Mouse (Mus musculus): ENCODE results near the gene Dnm3. TPM values are rescaled to one million over a fixed set of nuclear protein-coding genes. Genes with fewer than 3 reads are reported as not detected.

Gene Dnm3
- polyA plus RNA-seq, 1 experiment, result 54.3 TPM

DNA sequence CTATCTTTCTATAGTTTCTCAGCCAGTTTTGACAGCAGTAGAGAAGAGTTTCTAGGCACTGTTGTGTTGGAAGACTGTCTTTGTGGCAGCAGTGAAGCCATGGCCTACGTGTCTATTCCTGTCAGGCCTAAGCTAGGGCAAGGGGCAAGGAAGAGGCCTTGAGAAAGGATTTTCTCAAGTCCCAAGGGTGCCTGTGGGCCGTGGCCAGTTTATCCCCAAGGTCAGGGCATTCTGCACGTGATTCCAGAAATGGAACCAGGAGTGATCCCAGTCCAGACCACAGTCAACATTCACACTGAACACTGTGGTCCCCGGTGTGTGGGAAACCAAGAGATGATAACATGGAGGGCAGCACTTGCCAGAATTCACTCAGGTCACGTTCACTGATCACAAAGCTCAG lies 522.0 kb downstream of the Dnm3 start:
- TF ChIP-seq POLR2A (IDR thresholded peaks at IDR 0.05; ENCODE audit: extremely low read depth, insufficient read depth, low read length), result no peak
- TF ChIP-seq CTCF (IDR thresholded peaks at IDR 0.05; ENCODE audit: extremely low read depth, insufficient read depth, low read length), result no peak

GRCm38 (mm10) chr1:161952599-161952998 lies 525.2 kb downstream of the Dnm3 start:
- no peak overlapping the region for H3K4me3 ChIP-seq (ENCODE audit: insufficient read depth, low read length)
- TF ChIP-seq POLR2A (IDR thresholded peaks at IDR 0.05; ENCODE audit: extremely low read depth, insufficient read depth, low read length) (no peak), CTCF (IDR thresholded peaks at IDR 0.05; ENCODE audit: extremely low read depth, insufficient read depth, low read length) (no peak)
- no peak overlapping the region for H3K27ac ChIP-seq (ENCODE audit: insufficient read depth, low read length)
- no peaks in the 10 kb centered on the region for H3K4me1 ChIP-seq (ENCODE audit: control insufficient read depth, insufficient read depth, low read length)

More for the DNA sequence above, 522.0 kb downstream of the Dnm3 start:
- Histone ChIP-seq H3K4me3 (ENCODE audit: insufficient read depth, low read length) (no peak overlapping the region), H3K27ac (ENCODE audit: insufficient read depth, low read length) (no peak overlapping the region), H3K4me1 (ENCODE audit: control insufficient read depth, insufficient read depth, low read length) (no peaks in the 10 kb centered on the region)

DNA sequence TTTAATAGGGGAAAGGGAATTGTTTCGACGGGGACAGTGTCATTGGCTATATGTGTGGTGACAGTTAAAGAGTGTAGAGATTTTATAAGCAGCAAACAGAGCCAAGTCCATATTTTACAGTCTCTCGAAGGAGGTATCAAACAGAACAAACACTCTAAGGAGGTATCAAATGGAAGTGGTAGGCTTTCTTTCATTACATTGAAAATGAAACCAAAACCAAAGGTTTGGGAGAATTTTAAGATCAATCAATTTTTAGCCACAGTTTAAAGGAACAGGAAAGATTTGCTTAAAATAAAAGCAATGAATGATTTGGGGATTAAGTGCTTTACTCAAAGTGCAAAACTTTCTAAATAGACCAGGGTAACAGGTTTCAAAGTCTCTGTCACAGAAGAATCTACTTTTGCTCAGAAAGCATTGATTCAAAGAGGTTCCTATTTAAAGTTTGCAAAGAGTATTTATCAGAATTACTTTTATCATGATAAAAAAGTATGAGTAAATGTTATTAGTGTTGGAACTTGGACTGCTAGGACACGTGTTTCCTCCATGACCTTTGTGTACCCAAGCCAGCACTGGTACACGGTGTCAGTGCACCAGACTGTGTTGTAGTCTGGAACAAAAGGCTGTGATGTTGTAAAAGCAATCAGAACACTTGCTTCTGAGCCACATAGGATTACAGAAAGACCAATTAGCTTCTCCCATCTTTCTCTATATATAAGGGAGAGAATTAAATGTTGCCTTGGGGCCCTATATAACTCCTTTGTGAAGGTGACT lies 526.6 kb downstream of the Dnm3 start:
- no peak overlapping the region for H3K4me3 ChIP-seq (ENCODE audit: insufficient read depth, low read length)
- no peak for TF ChIP-seq CTCF (IDR thresholded peaks at IDR 0.05; ENCODE audit: extremely low read depth, insufficient read depth, low read length)
- TF ChIP-seq POLR2A (IDR thresholded peaks at IDR 0.05; ENCODE audit: extremely low read depth, insufficient read depth, low read length), result no peak
- no peaks in the 10 kb centered on the region for H3K4me1 ChIP-seq (ENCODE audit: control insufficient read depth, insufficient read depth, low read length)
- H3K27ac ChIP-seq (ENCODE audit: insufficient read depth, low read length), result no peak overlapping the region

DNA sequence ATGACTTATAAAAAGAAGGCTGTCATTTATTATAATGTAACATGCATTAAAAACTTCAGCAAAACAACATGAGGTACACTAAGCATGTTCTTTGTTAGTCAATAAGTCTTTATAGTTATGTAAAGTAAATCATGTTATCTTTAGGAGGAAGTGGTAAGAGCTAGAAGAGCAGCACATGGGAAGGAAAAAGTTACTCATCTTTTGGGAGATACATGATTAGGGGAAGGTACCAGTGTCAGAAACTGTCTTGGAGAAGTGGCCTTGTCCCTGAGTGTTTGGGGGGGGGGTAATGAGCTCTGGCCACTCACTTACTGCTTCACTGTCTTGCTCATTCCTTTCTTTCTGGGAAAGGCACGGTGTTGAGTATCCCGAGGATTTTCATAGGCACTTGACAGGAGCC lies 535.8 kb downstream of the Dnm3 start:
- TF ChIP-seq POLR2A (IDR thresholded peaks at IDR 0.05; ENCODE audit: extremely low read depth, insufficient read depth, low read length), result no peak
- Histone ChIP-seq H3K4me3 (ENCODE audit: insufficient read depth, low read length) (no peak overlapping the region), H3K4me1 (ENCODE audit: control insufficient read depth, insufficient read depth, low read length) (no peaks in the 10 kb centered on the region), H3K27ac (ENCODE audit: insufficient read depth, low read length) (no peak overlapping the region)

Other genes with a start within 250 kb of the Dnm3 start
- gene Mettl13, start 70.5 kb upstream of the Dnm3 start, polyA plus RNA-seq (2012; rRNA removed), result 9.3 and 10.3 TPM in 2 replicates
- 82.2 and 84.3 TPM in 2 replicates for gene Vamp4, start 92.5 kb upstream of the Dnm3 start, polyA plus RNA-seq (2012; rRNA removed)
- gene Myoc, start 161.1 kb upstream of the Dnm3 start, polyA plus RNA-seq (2012; rRNA removed), result 21.2 and 22.2 TPM in 2 replicates
- gene Myocos, start 180.2 kb upstream of the Dnm3 start, polyA plus RNA-seq (2012; rRNA removed), result not detected in 2 replicates